Mouse (Mus musculus) heart, embryonic 13.5 days (tissue): ENCODE results near the gene Zbtb11. TPM values are rescaled to one million over a fixed set of nuclear protein-coding genes. Genes with fewer than 3 reads are reported as not detected.
"Not testable (repeated sequence)": the region's sequence is repeated elsewhere in the genome, so short reads cannot be mapped to it uniquely, and the experiment has no call there.

Experiments used
- ATAC-seq: fragments of 200-750 bp; cut with Nextera tagmentation; 2 replicates; pipeline ENCODE4 v1.8.0; 2017; ENCODE audit warnings: moderate TSS enrichment; ENCODE audit not compliant: insufficient number of reproducible peaks, low FRiP score, low TSS enrichment; ENCODE audit errors: extremely low read depth
- H3K27ac ChIP-seq: fragments of 300-500 bp; sonication (generic); replicated peaks from 2 replicates; pipeline ENCODE4 v1.5.1; 2015; ENCODE audit warnings: moderate library complexity, mild to moderate bottlenecking, inconsistent platforms
- H3K27me3 ChIP-seq: fragments of 300-500 bp; sonication (generic); replicated peaks from 2 replicates; pipeline ENCODE4 v1.6.1; 2015; ENCODE audit warnings: mild to moderate bottlenecking, inconsistent platforms
- H3K36me3 ChIP-seq: fragments of 300-500 bp; sonication (generic); 2 replicates; pipeline ENCODE4 v1.6.1; 2015; ENCODE audit warnings: mild to moderate bottlenecking, inconsistent platforms
- H3K4me1 ChIP-seq: fragments of 300-500 bp; sonication (generic); 2 replicates; pipeline ENCODE4 v1.6.1; 2015; ENCODE audit warnings: inconsistent platforms
- H3K4me2 ChIP-seq: fragments of 300-500 bp; sonication (generic); 2 replicates; pipeline ENCODE4 v1.6.1; 2015; ENCODE audit warnings: inconsistent platforms, mild to moderate bottlenecking, moderate library complexity
- H3K4me3 ChIP-seq: fragments of 300-500 bp; sonication (generic); 2 replicates; pipeline ENCODE4 v1.5.1; 2015; ENCODE audit warnings: moderate library complexity, mild to moderate bottlenecking, inconsistent platforms
- H3K9ac ChIP-seq: fragments of 300-500 bp; sonication (generic); 2 replicates; pipeline ENCODE4 v1.6.1; 2015; ENCODE audit warnings: inconsistent platforms, mild to moderate bottlenecking, moderate library complexity
- H3K9me3 ChIP-seq: fragments of 300-500 bp; sonication (generic); 2 replicates; pipeline ENCODE4 v1.6.1; 2016; ENCODE audit warnings: inconsistent platforms
- WGBS: fragments of 180-500 bp; shearing (Covaris S2); methylation state at CpG from one replicate; pipeline ENCODE4 v1.1.7; 2015; ENCODE audit warnings: mixed read lengths; 5-methylcytosine and 5-hydroxymethylcytosine counted together
- polyA plus RNA-seq: library from polyadenylated mRNA; unstranded; fragments of >200 nt; fragmentation: Nextera tagmentation; extraction: Ambion mirVana; gene quantifications from 2 replicates; pipeline ENCODE4 v1.2.1, GENCODE M21; 2015

Gene Zbtb11
- polyA plus RNA-seq, 1 experiment from 2014 or later = 10.7 TPM

DNA sequence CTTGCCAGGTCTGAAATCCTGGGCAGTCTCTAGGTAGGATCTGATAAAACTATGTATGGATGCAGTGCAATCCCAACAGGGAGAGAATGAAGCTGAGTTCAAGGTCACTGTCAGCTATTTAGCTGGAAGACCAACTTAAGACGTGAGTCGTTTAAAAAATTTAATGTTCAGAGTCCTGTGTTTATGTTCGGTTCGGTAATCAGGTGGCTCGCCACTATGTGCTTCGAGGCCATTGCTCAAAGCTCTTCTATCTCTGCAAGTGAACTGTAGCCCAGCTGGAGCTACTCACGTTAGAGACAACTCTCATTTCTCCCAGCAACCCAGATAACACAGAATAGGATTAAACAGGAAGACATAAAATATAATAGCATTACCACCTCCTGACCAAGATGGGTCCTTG is 40.4 kb downstream of the Zbtb11 start:
- 83% methylated on average over 7 of the region's 7 CpGs for WGBS

GRCm38 (mm10) chr16:56019660-56020059 is 46.0 kb downstream of the Zbtb11 start:
- H3K27me3 ChIP-seq = no peaks in the 10 kb centered on the region
- peaks cover 71% of the 10 kb centered on the region for H3K36me3 ChIP-seq
- H3K9me3 ChIP-seq = no peaks in the 10 kb centered on the region
- no peak overlapping the region for H3K4me3 ChIP-seq
- H3K27ac ChIP-seq = no peak overlapping the region
- no peaks in the 10 kb centered on the region; the same call in 1 of the 2 replicates for H3K4me1 ChIP-seq
- no peak overlapping the region for H3K4me2 ChIP-seq
- ATAC-seq = no peak
- H3K9ac ChIP-seq = no peak overlapping the region
- WGBS = 94% methylated on average over 7 of the region's 7 CpGs

More for the DNA sequence above, 40.4 kb downstream of the Zbtb11 start:
- H3K9me3 ChIP-seq = no peaks in the 10 kb centered on the region; the same call in 1 of the 2 replicates
- no peaks in the 10 kb centered on the region for H3K27me3 ChIP-seq
- H3K4me2 ChIP-seq = no peak overlapping the region
- no peaks in the 10 kb centered on the region for H3K4me1 ChIP-seq
- no peak overlapping the region for H3K4me3 ChIP-seq
- peaks cover 68% of the 10 kb centered on the region for H3K36me3 ChIP-seq
- ATAC-seq = no peak
- no peak overlapping the region for H3K9ac ChIP-seq
- no peak overlapping the region for H3K27ac ChIP-seq

- Histone ChIP-seq H3K4me2 (peak overlapping the region; percentile 79), H3K36me3 (peaks cover 35% of the 10 kb centered on the region), H3K27ac (no peak overlapping the region), H3K9me3 (no peaks in the 10 kb centered on the region), H3K4me3 (peak overlapping the region; percentile 95), H3K27me3 (no peaks in the 10 kb centered on the region), H3K4me1 (peaks cover 35% of the 10 kb centered on the region), H3K9ac (peak overlapping the region; percentile 98)
- no peak for ATAC-seq
- 36% methylated on average over 12 of the region's 12 CpGs for WGBS
Observed at GRCm38 (mm10) chr16:56027854-56028629, 54.4 kb downstream of the Zbtb11 start.

DNA sequence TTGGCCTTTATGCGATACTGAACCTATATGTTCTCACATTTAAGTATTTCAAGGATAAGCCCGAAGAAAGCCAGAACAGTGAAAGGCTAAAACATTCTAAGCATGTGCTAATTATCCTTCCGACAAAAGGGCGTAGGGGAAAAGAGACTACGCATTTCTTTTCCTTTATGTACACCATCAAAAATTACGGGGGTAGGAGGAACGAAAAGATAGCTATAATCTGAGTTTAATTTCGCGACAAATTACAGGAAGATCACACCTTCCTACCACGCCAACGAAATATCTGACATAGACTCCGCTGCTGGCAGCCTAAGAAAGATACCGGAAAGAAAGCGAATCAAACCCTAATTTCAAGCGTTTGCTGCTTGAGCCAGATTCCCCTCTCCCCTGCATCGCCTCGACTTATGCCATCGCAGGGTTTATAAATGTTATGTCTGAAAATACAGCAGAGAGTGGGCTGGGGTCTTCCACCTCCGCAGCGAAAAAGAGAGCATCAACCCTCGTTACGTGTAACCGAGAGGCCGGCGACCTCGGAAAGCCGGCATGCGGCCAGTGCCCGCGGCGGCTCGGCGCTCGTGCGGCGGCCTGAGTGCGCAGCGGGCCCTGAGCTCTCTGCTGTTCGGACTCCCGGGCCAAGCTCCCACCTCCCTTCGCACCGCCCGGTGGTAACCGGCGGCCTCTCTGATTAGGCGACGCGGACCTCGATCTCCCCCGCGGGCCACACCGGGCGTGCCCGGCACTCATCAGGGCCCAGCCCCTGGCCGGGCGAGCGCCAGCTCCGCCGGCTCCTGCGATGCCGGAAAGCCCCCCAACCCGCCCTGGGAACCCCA is 55.3 kb downstream of the Zbtb11 start:
- H3K4me2 ChIP-seq = peak overlapping the region; percentile 79
- no peaks in the 10 kb centered on the region for H3K27me3 ChIP-seq
- H3K4me3 ChIP-seq = peak overlapping the region; percentile 95
- H3K36me3 ChIP-seq = peaks cover 39% of the 10 kb centered on the region
- peak overlapping the region; percentile 98 for H3K9ac ChIP-seq
- 1% methylated on average over 58 of the region's 62 CpGs for WGBS
- no peaks in the 10 kb centered on the region for H3K9me3 ChIP-seq
- H3K4me1 ChIP-seq = peaks cover 35% of the 10 kb centered on the region
- peak; percentile 80 for ATAC-seq
- H3K27ac ChIP-seq = peak overlapping the region; percentile 94

- H3K9ac ChIP-seq = peak within 1 kb of the TSS; percentile 98
Observed at GRCm38 (mm10) chr16:56029661-56030082, 56.0 kb downstream of the Zbtb11 start, which contains the start of gene Pcnp. Pcnp (minus strand) TSS chr16:56029739.

GRCm38 (mm10) chr16:56034566-56034965 is 60.9 kb downstream of the Zbtb11 start:
- Histone ChIP-seq H3K9ac (no peak overlapping the region), H3K27ac (no peak overlapping the region), H3K4me3 (no peak overlapping the region), H3K36me3 (peaks cover 39% of the 10 kb centered on the region), H3K27me3 (no peaks in the 10 kb centered on the region), H3K9me3 (no peaks in the 10 kb centered on the region), H3K4me1 (peaks cover 25% of the 10 kb centered on the region), H3K4me2 (no peak overlapping the region)
- ATAC-seq = no peak
- 92% methylated on average over 6 of the region's 6 CpGs for WGBS

More at GRCm38 (mm10) chr16:56029661-56030082, 56.0 kb downstream of the Zbtb11 start, which contains the start of gene Pcnp:
- peaks cover 35% of the 10 kb centered on the region for H3K4me1 ChIP-seq
- peaks cover 41% of the 10 kb centered on the region for H3K36me3 ChIP-seq
- under 1% methylated on average over 39 of the region's 39 CpGs for WGBS
- peak within 1 kb of the TSS; percentile 95 for H3K4me3 ChIP-seq
- H3K27ac ChIP-seq = peak within 1 kb of the TSS; percentile 94
- ATAC-seq = peak; percentile 98
- H3K9me3 ChIP-seq = no peaks in the 10 kb centered on the region
- H3K27me3 ChIP-seq = no peaks in the 10 kb centered on the region
- H3K4me2 ChIP-seq = peak within 1 kb of the TSS; percentile 80

- H3K9me3 ChIP-seq = no peaks in the 10 kb centered on the region
- H3K27ac ChIP-seq = no peak overlapping the region
- H3K4me2 ChIP-seq = peak overlapping the region; percentile 69
- H3K27me3 ChIP-seq = no peaks in the 10 kb centered on the region
- no peak for ATAC-seq
- H3K4me1 ChIP-seq = peaks cover 16% of the 10 kb centered on the region
- H3K9ac ChIP-seq = peak overlapping the region; percentile 96
- peak overlapping the region; percentile 92 for H3K4me3 ChIP-seq
- WGBS = 50% methylated on average over 6 of the region's 6 CpGs
- H3K36me3 ChIP-seq = peaks cover 39% of the 10 kb centered on the region
Observed at GRCm38 (mm10) chr16:56036501-56036900, 62.8 kb downstream of the Zbtb11 start.

GRCm38 (mm10) chr16:56037138-56038010 is 63.7 kb downstream of the Zbtb11 start, which contains the start of gene Trmt10c:
Trmt10c (minus strand) TSS chr16:56037819.
- under 1% methylated on average over 63 of the region's 63 CpGs for WGBS
- peaks cover 34% of the 10 kb centered on the region for H3K36me3 ChIP-seq
- H3K4me1 ChIP-seq = peaks cover 16% of the 10 kb centered on the region
- ATAC-seq = peak; percentile 99
- peak within 1 kb of the TSS; percentile 92 for H3K27ac ChIP-seq
- peak within 1 kb of the TSS; percentile 69 for H3K4me2 ChIP-seq
- no peaks in the 10 kb centered on the region for H3K27me3 ChIP-seq
- H3K9ac ChIP-seq = peak within 1 kb of the TSS; percentile 96
- H3K9me3 ChIP-seq = no peaks in the 10 kb centered on the region
- H3K4me3 ChIP-seq = peak within 1 kb of the TSS; percentile 92

DNA sequence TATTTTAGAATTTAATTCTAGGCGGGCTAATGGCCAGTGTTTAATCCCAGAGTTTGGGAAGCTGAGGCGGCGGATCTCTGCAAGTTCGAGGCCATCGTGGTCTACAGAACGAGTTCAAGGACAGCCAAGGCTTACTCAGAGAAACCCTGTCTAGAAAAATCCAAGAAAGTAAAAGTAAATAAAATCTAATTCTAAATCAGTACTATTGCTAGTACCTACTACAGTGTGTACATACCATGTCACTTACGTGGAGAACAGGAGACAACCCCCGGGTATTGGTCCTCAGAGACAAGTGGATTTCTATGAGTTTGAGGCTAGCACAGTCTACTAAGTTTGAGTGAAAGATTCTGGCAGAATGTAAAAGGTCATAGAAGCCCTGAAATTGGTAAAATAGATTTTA is 64.4 kb downstream of the Zbtb11 start:
- Histone ChIP-seq H3K4me2 (peak overlapping the region; percentile 69), H3K9me3 (no peaks in the 10 kb centered on the region), H3K36me3 (peaks cover 27% of the 10 kb centered on the region), H3K9ac (peak overlapping the region; percentile 96), H3K4me3 (peak overlapping the region; percentile 92), H3K4me1 (peaks cover 16% of the 10 kb centered on the region), H3K27me3 (no peaks in the 10 kb centered on the region), H3K27ac (peak overlapping the region; percentile 92)
- 25% methylated on average over 8 of the region's 8 CpGs for WGBS
- ATAC-seq = no peak

DNA sequence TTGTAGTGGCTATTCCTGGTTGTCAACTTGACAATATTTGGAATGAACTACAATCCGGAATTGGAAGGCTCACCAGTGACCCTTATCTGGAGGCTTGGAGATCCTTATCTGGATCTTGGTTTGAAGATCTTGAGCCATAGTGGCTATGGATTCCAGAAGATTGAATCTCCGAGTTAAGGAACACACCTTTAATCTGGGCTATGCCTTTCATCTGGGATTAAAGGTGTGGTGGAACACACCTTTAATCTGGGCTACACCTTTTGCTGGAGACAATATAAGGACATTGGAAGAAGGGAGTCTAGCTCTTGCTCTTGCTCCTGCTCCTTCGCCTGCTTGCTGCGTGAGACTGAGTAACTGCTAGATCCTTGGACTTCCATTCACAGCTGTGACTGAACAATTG is 74.4 kb downstream of the Zbtb11 start, which contains the start of gene Senp7:
Senp7 (plus strand) TSS at position 301 of the 400 bp plus-strand sequence.
- H3K27me3 ChIP-seq, H3K36me3 ChIP-seq, H3K9me3 ChIP-seq, ATAC-seq, H3K4me2 ChIP-seq, H3K9ac ChIP-seq, H3K27ac ChIP-seq, H3K4me1 ChIP-seq, H3K4me3 ChIP-seq: not testable (repeated sequence)
- no CpG with 5 or more reads among the region's 4 CpGs for WGBS
